Mouse (Mus musculus) left cerebral cortex, adult 11 months (tissue): ENCODE data around the gene Nasp.
"Not testable (repeated sequence)": the region's sequence is repeated elsewhere in the genome, so short reads cannot be mapped to it uniquely, and the experiment has no call there.

ENCODE experiments used
- DNase-seq: peaks from one replicate; pipeline ENCODE4 v3.0.0; 2022; ENCODE audit warnings: low spot score

Gene Nasp

DNA sequence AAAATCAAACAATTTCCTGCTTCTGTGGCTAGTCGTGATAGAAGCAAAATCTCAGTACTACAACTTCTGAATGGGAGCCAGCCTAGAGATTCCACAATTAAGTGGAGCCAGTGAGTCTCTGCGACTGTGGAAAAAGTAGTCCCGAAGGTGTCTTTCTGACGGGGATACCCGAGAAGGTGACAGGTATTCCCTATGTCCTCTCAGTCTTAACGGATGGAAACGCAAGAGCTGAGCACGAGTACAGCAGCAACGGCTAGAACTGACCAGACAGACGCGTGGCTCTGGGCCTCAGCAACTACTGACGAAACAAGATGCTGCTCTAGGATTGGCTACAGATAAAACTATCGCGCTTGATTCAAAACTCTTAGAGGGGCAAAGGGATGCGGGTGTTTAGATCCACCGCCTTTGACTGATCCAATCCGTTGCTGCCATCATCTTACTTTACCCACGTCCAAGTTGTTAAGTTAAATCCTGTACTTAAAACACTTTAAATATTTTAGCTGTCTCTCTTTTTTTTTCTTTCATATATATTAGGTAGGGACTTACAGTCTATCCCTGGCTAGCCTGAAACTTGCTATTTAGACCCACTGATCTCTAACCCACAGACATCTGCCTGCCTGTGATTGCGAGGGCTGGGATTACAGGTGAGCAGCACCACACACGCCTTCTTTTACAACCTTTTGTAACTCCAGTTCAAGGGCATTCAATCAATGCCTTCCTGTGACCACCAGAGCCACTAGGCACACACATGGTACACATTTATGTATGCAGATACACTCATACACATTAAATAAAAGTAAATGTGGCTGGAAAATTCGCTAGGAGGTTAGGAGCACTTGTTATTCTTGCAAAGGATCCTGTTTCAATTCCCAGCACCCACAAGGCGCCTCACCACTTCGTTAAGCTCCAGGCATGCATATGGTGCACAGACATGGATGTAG lies at the start of gene Nasp:
TSS of gene Nasp (minus strand) at position 220 of the 941 bp plus-strand sequence.
- peak; percentile 79 for DNase-seq

DNA sequence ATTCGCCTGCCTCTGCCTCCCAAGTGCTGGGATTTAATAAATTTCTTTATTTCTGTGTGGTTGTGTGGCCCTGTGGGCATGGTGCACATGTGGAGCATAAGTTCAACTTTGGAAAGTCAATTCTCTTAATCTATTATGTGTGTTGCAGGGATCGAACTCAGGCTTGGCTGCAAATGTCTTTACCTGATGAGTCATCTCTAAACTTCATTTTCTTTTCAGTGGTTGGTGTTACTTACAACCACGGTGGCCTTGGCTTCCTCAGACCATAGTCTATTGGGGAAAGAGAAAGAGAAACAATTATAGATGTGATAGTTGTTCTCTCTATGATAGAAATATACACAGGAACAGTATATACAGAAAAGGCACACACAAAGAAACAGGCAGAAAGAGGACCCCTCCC lies 48.3 kb upstream of the Nasp start:
- no peak for DNase-seq

DNA sequence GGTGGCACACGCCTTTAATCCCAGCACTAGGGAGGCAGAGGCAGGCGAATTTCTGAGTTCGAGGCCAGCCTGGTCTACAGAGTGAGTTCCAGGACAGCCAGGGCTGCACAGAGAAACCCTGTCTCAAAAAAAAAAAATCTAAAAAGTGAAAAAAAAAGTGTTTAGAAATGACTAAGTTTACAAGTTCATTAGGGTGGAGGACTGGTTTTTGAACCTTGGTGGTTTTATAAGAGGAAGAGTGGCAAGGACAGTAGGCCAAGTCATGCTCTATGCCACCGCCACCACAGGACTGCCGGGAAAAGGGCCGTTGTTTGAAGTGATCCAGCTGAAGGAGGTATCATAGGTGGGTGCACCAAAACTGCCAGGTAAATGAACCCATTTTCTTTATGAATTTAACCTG lies 47.0 kb upstream of the Nasp start:
- DNase-seq, result not testable (repeated sequence)

DNA sequence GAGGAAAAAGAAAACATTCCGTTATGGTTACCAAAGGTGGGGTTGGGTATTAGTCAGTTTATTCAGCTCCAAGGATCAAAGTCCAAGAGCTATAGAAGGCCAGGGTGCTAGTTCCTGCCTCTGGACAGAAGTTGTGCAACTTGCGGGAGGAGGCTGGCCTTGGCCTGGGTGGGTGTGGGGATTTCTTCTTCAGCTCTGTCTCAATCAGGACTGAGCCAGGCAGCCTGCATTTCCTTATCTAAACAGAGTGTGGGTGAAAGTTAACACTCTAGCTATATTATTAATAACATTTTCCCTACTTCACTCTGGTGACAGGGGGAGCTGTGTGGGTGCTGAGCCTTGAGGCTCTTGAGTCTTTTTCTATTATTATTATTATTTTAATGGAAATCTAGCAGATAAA lies 45.0 kb upstream of the Nasp start:
- DNase-seq, result no peak

DNA sequence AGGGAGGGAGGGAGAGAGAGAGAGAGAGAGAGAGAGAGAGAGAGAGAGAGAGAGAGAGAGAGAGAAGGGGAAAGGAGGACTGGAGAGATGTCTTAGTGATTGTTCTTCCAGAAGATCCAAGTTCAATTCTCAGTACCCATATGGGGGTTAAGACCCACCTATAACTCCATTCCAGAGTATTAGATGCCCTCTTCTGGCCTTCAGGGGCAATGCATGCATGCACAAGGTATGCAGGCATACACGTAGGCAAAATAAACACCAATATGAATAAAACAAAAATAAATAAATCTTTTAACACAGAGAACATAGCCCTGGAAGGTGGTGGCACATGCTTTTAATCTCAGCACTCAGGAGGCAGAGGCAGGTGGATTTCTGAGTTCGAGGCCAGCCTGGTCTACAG lies 41.5 kb upstream of the Nasp start:
- DNase-seq, result no peak

DNA sequence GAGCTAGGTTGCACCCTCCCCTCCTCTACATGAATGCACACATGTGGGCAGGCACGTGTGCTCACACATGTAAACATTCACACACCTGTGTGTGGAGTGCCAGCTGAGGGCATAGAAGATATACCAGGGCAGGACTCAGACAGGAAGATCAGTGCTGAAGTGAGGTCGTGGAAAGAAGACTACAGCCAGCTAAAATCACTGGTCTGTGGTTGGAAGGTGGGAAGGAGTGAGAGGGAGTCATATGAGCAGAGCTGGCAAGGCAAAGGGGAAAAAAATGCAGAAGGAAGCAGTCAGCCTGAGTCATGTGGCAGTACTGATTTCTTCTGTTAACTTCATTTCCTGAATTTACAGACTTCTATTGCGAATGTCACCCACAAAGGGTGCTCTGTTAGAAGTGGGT lies 40.4 kb upstream of the Nasp start:
- no peak for DNase-seq

DNA sequence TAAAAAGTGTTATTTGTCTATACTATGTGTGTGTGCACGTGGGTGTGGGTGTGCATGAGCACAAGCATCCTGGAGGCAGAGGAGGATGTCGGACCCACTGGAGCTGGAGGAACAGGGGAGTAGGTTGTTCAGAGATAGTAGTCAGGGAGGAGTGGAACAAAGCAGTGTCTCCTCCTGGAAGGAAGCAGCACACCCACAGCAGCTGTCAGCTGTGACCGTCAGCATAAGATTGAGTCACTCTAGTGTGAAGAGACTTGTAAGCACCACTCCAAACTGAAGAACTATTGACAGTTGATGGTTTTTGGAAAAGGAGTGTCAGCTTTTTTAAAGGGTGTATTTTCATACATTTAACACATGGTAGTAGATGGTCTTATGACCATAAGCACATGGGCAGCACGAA lies 38.9 kb upstream of the Nasp start:
- no peak for DNase-seq

DNA sequence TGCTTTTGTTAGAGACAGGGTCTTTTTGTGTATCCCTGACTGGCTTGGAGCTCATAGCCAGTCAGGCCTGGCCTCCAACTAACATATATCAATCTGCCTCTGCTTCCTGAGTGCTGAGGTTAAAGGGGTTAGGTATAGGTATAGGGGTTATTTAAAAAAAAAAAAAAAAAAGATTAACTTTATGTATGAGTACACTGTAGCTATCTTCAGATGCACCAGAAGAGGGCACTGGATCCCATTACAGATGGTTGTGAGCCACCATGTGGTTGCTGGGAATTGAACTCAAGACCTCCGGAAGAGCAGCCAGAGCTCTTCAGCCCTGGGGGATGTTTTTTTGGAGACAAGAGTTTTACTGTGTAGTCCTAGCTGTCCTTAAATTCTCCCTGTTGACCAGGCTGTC lies 34.3 kb upstream of the Nasp start:
- no peak for DNase-seq

DNA sequence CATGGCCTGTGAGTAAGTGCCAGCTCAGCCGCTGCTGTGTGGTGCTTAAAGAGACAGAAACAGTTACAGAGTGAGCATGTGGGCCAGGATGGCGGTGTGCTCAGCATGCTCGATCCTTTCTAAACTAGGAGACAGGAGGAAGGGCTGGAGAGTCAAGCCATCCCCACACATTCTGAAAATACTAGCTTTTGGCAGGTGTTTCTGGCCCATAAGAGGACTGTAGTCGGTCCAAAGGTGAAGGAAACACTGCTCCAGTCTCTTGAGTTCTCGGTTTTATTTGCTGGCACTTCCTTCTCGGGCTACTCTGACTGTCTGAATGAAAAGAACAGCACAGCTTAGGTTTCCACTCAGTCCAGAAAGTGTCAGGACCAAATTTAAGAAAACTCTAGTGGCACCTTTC lies 33.1 kb upstream of the Nasp start:
- DNase-seq, result no peak

DNA sequence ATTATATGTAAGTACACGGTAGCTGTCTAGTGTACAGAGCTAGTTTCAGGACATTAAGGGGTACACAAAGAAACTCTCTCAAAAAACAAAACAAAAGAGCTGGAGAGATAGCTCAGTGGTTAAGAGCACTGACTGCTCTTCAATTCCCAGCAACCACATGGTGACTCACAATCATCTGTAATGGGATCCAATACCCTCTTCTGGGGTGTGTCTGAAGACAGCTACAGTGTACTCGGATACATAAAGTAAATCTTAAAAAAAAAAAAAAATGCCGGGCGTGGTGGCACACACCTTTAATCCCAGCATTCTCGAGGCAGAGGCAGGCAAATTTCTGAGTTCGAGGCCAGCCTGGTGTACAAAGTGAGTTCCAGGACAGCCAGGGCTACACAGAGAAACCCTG lies 32.2 kb upstream of the Nasp start:
- DNase-seq, result not testable (repeated sequence)

DNA sequence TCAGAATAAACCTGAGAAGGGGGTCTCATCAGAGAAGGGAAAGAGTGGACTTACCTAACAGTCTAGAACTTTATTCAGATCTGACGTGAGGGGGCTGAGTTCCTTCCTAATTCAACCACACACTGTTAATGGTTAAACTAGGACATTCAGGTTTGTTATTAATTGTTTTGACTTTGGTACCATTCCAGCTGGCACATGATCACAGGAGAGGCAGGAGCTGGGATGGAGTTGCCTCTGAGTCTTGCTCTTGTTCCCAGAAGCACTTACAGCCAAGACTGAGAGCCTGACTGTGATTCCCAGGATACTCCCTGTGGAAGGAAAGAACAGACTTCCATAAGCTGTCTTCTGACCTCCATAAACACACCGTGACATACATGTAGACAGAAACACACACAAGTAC lies 31.7 kb upstream of the Nasp start:
- DNase-seq, result no peak

DNA sequence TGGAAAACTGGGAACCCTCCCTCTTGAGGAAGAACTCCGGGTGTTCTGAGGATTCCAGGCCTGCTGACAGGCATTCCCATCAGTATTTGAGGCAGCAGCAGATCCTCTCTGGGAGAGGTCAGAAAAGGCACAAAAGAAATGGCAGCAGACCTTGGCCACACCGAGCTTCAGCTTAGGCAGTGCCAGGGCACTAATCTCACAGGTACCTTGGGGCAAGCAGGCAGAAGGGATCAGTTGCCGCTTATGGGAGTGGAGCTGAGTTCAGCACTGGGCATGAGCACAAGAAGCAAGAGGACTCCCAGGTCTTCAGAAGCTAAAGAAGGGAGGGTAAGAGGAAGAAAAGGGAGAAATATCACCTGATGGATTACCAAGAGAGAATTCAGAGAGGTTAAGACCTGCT lies 30.2 kb upstream of the Nasp start:
- no peak for DNase-seq

DNA sequence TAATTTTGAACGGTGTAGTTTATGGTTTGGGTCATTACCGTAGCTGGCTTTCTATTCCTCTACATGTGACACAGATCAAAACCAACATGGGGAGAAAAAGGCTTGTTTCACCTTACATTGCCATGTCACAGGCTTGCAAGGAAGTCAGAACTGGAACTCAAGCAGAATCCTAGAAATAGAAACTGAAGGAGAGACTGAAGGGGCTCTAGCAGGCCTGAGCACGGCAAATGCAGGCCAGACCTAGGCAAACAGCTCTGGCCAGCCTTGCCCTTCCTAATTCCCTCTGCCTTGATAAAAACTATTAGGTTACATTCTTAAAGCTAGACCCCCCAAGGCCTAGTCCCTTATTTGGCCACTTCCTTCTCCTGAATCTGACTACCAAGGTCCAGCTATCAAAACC lies 27.9 kb upstream of the Nasp start:
- DNase-seq, result no peak

DNA sequence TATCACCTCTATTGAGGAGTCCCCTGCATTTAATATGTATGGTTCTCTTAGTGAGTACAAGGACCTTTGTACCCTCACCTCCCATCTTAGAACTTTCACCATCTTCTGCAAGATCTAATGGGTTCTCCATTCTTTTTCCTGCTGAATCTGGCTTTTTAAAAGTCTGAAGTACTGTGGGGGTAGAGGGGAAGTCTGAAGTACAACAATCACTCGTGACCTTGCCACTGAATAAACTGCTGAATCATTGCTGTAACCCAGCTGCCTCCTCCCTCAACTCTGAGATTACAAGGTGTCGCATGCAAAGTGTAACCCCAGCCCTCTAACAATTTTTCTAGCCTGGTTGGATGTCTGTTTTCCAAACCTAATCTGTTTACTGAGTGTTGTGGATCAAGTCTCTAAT lies 27.4 kb upstream of the Nasp start:
- DNase-seq, result no peak

DNA sequence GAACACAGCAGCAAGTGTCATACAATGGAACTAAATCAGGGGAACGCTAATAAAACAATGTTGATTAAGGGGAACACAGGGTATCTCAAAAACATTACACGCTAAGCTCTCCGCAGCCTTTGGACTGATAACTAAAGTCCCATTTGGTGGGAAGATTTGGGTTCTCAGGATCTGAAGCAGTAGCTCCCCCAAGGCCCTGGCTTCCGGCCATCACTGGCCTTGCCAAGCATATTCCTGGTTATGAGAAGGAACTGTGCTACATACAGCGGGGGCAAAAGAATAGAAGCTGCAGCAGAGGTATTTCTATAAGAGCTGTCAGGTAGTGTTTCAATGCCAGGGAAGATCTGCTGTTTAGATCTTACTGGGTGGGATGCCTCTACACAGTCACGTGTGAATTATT lies 25.5 kb upstream of the Nasp start:
- no peak for DNase-seq

DNA sequence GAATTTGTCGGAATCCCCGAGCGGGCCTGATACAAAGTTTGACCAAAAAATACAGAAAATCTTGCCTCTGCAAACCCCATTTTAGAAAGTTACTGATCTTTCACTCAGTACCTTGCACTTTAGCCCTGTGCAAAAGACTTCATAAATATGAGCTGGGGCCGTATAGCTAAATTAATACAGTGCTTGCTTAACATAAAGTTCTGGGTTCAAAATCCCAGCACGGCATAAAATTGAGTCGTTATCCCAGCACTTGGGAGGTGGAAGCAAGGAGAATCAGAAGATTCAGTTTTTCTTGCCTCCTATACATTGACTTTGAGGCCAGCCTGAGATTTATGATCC lies 24.0 kb upstream of the Nasp start:
- DNase-seq, result no peak

DNA sequence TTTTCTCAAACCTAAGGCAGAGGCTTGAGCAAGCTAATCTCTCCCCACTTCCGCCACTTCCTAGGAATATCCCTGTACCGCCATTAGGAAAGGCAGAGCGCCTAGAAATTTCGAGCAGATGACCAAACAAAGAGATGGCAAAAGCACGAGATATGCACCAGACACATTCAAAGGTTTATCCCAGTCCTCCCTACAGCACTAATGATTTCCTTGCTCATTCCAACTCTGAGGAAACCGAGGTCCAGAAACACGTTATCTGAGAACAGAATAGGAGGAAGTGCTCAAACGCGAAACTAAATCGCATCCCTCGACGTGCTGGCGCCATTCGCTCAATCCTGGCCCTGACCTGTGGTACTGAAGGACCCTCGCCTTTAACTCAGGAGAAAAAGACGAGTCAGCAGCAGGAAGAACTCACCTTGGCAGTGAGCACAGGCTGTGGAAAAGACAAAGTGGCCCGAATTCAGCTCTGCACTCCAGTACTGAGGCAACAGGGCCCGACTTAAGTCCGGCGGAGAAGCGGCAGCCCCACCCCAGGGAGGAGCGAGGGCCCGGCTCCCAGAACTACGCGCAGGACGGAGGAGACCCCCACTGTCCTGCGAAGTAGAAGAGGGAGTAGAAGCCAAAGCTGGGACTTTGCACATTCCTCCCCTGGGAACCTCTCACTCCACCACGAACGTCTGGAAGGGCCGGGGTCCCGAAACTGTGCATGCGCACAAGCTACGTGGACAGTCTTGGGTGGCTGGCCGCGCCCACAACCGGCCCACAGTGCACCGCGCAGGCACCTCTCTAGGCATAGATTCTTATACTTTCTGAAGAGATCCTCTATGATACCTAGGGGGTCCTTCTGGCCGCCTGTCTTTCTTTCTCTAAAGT lies 23.4 kb upstream of the Nasp start, which contains the start of gene Akr1a1:
TSS of gene Akr1a1 (minus strand) at position 757 of the 873 bp plus-strand sequence.
- peak; percentile 85 for DNase-seq

DNA sequence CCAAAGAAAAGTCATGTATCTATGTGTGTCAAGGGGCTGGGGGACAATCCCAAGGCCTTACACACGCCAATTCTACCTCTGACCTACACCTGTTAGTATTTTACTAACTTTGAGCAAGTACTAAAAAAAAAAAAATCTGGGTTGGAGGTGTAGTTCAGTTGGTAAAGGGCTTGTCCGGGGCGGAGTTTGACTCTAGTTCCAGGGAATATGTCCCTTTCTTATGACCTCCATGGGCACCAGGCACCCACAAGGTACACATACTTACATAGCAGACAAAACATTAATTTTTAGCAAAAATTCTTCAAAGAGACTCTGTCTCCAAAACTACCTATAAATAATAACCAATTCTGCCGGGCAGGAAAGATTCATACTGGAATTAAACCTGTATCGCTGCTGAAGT lies 22.6 kb upstream of the Nasp start:
- no peak for DNase-seq

DNA sequence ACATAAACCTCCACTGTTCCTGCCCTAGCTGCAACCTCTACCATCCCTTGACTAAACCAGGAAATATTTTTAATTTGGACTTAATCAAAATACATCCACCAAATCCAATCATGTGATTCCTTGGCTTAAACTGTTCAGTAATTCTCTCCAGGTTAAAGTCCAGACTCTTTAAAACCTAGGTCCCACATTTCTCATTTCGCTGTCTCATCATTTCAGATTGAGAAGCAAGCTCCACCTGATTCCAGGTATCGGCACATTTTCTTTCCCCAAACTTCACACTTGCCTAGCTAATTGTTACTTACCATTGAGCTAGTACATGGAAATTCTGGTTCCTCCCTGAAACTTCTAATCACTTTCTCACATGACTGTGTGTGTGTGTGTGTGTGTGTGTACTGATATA lies 21.7 kb upstream of the Nasp start:
- DNase-seq, result no peak

DNA sequence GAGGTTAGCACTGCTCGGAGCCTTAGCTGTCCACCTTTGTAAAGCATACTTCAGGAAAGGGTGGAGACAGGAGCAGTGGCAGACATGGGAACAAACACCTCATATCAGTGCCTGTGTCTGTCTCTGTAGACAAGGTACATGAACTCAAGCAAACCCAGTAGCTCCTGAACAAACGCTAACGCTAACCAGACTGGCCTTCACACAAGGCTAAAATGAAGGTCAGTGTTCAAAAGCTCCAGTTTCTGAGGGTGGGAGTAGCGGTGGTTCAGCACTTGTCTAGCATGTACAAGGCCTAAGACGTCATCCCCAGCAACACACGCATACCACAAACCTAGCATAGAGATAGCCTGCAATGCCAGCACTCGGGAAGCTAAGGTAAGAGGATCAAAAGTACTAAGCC lies 17.9 kb upstream of the Nasp start:
- no peak for DNase-seq

DNA sequence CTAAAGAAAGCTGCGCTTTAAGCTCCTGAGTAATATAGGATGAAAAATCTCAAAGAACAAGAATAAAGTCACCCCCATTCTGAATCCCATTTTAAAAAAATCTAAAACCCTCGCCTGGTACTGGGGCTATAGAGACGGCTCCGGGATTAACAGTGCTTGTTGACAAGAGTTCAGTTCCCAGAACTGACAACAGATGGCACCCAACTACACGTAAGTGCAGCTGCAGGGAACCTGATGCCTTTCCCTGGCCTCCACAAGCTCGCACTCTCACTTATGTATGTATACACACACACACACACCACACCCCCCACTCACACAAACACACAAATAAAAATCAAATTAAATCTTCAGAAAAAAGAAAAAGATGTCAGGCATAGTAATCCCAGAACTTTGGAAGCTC lies 16.6 kb upstream of the Nasp start:
- DNase-seq, result no peak

DNA sequence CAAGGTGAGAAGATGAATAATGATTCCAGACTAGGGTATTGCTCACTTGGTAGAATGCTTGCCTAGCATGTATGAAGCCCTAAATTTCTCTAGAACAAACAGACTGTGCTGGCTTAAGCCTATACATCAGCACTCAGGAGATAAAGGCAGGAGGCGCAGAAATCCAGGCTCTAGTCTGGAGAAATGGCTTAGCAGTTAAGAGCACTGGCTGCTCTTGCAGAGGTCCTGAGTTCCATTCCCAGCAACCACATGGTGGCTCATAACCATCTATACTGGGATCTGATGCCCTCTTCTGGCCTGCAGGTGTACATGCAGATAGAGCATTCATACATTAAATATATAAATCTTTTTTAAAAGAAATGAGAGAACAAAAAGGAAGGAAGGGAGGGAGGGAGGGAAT lies 14.3 kb upstream of the Nasp start:
- DNase-seq, result no peak

DNA sequence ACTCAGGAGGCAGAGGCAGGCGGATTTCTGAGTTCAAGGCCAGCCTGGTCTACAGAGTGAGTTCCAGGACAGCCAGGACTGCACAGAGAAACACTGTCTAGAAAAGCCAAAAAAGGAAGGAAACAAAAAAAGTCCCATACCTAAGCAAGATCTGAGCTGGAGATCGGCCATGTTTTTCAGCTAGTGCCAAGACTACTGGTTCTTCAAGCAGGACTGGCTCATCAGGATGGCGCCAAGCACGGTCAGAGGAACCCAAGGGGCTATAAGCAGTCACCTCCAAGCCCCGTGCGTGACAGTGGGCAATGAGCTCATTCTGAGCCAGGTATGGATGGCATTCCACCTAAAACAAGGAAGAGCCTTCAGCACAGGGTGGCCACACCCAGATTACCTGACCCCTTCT lies 11.1 kb upstream of the Nasp start:
- no peak for DNase-seq
